Mouse (Mus musculus): ENCODE data around the gene Hoga1. TPM values are rescaled to one million over a fixed set of nuclear protein-coding genes. Genes with fewer than 3 reads are reported as not detected.

Gene Hoga1
- polyA plus RNA-seq, 1 experiment from 2014 or later = 0.44 TPM

DNA sequence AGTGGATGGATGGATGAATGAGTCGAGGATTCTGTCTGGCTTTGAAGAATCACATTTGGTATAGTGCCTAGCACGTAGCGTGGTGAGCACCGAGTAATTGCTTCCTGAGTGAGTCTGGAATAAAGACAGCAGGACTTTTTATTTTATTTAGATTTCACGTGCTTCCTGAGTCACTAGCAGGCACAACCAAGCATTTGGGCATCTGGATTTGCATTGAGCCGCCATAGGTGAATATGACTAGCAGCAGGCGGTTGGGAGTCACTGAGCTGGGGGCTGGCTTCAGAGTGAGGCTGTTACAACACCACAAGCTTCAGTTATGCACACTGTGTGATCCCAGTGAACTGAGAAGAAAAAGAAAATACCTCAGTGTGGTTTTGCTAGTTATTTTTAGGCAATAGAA is 36.3 kb upstream of the Hoga1 start:
- WGBS = 55% methylated on average over 7 of the region's 7 CpGs
- Histone ChIP-seq H3K4me3 (no peak overlapping the region), H3K27me3 (replicated peaks) (no peaks in the 10 kb centered on the region), H3K4me1 (peaks cover 62% of the 10 kb centered on the region), H3K36me3 (no peaks in the 10 kb centered on the region), H3K9me3 (no peaks in the 10 kb centered on the region), H3K9ac (0 out of 2 replicates have a peak overlapping the region, but pooled peaks have one; percentile 12), H3K4me2 (no peak overlapping the region), H3K27ac (replicated peaks) (peak overlapping the region; percentile 65)
- no peak for ATAC-seq (ENCODE audit: extremely low read depth, insufficient number of reproducible peaks, low FRiP score, low TSS enrichment)

GRCm38 (mm10) chr19:42010436-42010835 is 35.0 kb upstream of the Hoga1 start:
- no peaks in the 10 kb centered on the region for H3K9me3 ChIP-seq
- H3K4me2 ChIP-seq = no peak overlapping the region
- no peaks in the 10 kb centered on the region for H3K36me3 ChIP-seq
- H3K27ac ChIP-seq (replicated peaks) = no peak overlapping the region
- no peaks in the 10 kb centered on the region for H3K27me3 ChIP-seq (replicated peaks)
- no peak for ATAC-seq (ENCODE audit: extremely low read depth, insufficient number of reproducible peaks, low FRiP score, low TSS enrichment)
- no peak overlapping the region for H3K4me3 ChIP-seq
- no peak overlapping the region for H3K9ac ChIP-seq
- peaks cover 48% of the 10 kb centered on the region for H3K4me1 ChIP-seq
- WGBS = 67% methylated on average over 4 of the region's 4 CpGs

DNA sequence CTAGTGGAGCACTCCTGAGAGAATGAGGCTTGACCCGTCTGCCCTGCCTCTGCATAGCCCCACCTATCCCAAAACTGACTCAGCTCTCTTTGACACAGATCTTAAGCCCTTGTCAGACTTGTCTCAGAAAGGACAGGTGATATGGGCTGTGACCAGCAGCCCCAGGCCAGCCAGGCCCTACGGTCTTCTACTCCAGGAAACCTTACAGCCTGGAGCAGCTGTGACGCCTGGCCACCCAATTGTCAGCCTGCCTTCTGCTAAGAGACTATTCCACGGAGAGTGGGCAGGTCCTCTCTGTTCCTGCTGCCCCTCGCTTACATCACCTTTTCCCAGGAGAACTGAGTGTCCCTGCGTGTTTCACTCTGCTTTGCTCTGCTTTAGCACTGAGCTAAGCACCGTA is 34.3 kb upstream of the Hoga1 start:
- Histone ChIP-seq H3K27me3 (replicated peaks) (no peaks in the 10 kb centered on the region), H3K27ac (replicated peaks) (no peak overlapping the region), H3K4me1 (peaks cover 48% of the 10 kb centered on the region), H3K4me2 (no peak overlapping the region), H3K9ac (no peak overlapping the region), H3K4me3 (no peak overlapping the region), H3K9me3 (no peaks in the 10 kb centered on the region), H3K36me3 (no peaks in the 10 kb centered on the region)
- 79% methylated on average over 7 of the region's 7 CpGs for WGBS
- no peak for ATAC-seq (ENCODE audit: extremely low read depth, insufficient number of reproducible peaks, low FRiP score, low TSS enrichment)

DNA sequence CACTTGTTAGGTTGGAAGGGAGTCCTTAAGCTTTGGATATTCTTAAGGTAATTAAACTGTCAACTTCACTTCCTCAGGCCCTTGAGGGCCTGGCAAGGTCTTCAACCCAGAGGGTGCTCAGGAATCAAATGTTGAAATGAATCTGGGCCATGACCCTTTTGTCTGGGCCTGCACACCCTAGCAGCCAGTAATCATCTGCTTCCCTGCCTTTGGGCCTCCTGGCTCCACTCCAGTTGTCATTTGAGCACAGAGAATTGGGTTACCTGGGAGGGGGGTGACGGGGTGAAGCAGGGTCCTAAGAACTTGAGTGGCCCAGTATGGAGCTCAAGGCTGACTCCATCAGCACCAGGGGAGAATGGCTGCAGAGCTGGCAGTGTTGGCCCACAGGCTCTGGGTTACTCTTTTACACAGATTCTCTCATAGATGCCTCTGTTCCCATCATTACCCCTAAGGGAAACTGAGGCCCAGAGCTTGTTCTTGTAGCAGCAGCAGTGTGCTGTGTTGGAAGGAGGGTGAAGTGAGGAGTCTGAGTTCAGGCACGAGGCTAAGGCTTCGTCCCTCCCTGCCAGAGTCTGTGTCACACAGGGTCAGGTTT is 31.1 kb upstream of the Hoga1 start:
- Histone ChIP-seq H3K9ac (no peak overlapping the region), H3K36me3 (no peaks in the 10 kb centered on the region), H3K27ac (replicated peaks) (no peak overlapping the region), H3K9me3 (no peaks in the 10 kb centered on the region), H3K4me3 (no peak overlapping the region), H3K4me1 (peaks cover 48% of the 10 kb centered on the region), H3K27me3 (replicated peaks) (no peaks in the 10 kb centered on the region), H3K4me2 (no peak overlapping the region)
- ATAC-seq (ENCODE audit: extremely low read depth, insufficient number of reproducible peaks, low FRiP score, low TSS enrichment) = no peak
- 76% methylated on average over 3 of the region's 3 CpGs for WGBS

DNA sequence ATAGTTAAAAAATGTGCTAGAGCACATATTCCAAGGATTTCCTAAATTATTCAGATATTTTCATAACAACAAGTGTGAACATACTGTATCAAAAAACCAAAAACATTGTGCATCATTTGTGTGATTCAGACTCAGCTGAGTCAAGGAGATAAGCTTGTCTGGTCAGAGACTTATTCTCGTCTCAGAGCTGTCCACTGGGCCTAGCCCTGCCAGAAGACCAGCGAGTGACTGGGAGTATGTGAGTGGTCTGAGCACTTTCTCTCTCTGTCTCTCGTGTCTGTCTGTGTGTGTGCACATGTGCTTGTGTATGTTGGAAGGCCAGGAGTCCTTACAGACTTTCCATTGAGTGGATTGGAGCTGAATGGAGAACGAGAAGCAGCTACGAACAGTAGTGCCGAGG is 30.4 kb upstream of the Hoga1 start:
- Histone ChIP-seq H3K36me3 (no peaks in the 10 kb centered on the region), H3K4me3 (no peak overlapping the region), H3K4me1 (peaks cover 51% of the 10 kb centered on the region), H3K9ac (no peak overlapping the region), H3K27me3 (replicated peaks) (no peaks in the 10 kb centered on the region), H3K4me2 (no peak overlapping the region), H3K9me3 (no peaks in the 10 kb centered on the region), H3K27ac (replicated peaks) (no peak overlapping the region)
- 69% methylated on average over 6 of the region's 6 CpGs for WGBS
- ATAC-seq (ENCODE audit: extremely low read depth, insufficient number of reproducible peaks, low FRiP score, low TSS enrichment) = no peak

- no peak overlapping the region for H3K4me3 ChIP-seq
- peak overlapping the region; percentile 89 for H3K27ac ChIP-seq (replicated peaks)
- peaks cover 48% of the 10 kb centered on the region for H3K4me1 ChIP-seq
- H3K27me3 ChIP-seq (replicated peaks) = no peaks in the 10 kb centered on the region
- ATAC-seq (ENCODE audit: extremely low read depth, insufficient number of reproducible peaks, low FRiP score, low TSS enrichment) = no peak
- no peak overlapping the region for H3K9ac ChIP-seq
- WGBS = 79% methylated on average over 4 of the region's 4 CpGs
- no peak overlapping the region for H3K4me2 ChIP-seq
- H3K36me3 ChIP-seq = no peaks in the 10 kb centered on the region
- no peaks in the 10 kb centered on the region for H3K9me3 ChIP-seq
Observed at GRCm38 (mm10) chr19:42016251-42016650, 29.2 kb upstream of the Hoga1 start.

GRCm38 (mm10) chr19:42016840-42017239 is 28.6 kb upstream of the Hoga1 start:
- no peaks in the 10 kb centered on the region for H3K9me3 ChIP-seq
- H3K4me1 ChIP-seq = peaks cover 53% of the 10 kb centered on the region
- H3K27ac ChIP-seq (replicated peaks) = peak overlapping the region; percentile 89
- no peak overlapping the region for H3K4me2 ChIP-seq
- no peak for ATAC-seq (ENCODE audit: extremely low read depth, insufficient number of reproducible peaks, low FRiP score, low TSS enrichment)
- no peaks in the 10 kb centered on the region for H3K36me3 ChIP-seq
- H3K4me3 ChIP-seq = no peak overlapping the region
- 0 out of 2 replicates have a peak overlapping the region, but pooled peaks have one; percentile 33 for H3K9ac ChIP-seq
- WGBS = 58% methylated on average over 5 of the region's 5 CpGs
- H3K27me3 ChIP-seq (replicated peaks) = no peaks in the 10 kb centered on the region

DNA sequence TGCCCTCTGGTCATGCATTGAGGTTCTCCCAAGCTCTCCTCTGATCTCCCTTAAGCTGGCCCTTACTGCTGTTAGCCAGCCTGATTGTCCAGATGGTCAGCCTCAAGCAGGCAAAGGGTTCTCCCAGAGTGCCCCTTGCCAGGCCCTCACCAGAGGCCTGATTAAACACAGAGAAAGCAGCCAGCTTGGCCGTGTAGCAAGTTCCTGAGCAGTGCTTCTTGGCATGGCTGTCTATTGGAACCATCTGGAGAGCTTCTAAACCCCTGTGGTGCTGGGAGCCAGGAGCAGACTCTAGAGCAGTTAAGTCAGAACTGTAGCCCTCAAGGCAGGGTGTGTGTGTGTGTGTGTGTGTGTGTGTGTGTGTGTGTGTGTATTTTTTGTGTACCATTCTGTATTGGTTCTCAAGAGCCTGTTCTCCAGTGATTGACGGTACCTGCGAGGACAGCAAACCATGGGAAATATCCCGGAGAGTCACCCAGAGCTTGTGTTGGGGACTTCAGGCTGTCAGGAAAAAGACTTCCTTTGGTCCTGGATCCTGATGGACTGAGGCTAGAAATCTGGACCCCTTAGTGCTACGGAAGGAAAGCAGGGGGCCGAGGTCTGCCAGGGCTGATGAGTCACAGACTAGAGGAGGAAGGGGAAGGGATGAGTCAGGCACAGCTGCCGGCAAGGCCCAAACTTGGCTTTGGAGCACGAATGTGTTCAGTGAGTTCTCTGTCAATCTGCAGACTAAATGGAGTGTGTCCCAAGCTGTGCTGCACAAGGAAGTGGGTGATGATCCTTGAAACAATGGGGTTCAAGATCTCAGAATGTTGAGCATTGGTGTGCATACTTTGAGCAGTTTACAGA is 27.8 kb upstream of the Hoga1 start:
- no peaks in the 10 kb centered on the region for H3K27me3 ChIP-seq (replicated peaks)
- 41% methylated on average over 8 of the region's 8 CpGs for WGBS

GRCm38 (mm10) chr19:42019011-42019522 is 26.3 kb upstream of the Hoga1 start:
- Histone ChIP-seq H3K27me3 (replicated peaks) (no peaks in the 10 kb centered on the region), H3K4me2 (no peak overlapping the region), H3K27ac (replicated peaks) (peak overlapping the region; percentile 89), H3K9me3 (no peaks in the 10 kb centered on the region), H3K4me1 (peaks cover 64% of the 10 kb centered on the region), H3K36me3 (no peaks in the 10 kb centered on the region), H3K9ac (0 out of 2 replicates have a peak overlapping the region, but pooled peaks have one; percentile 24), H3K4me3 (no peak overlapping the region)
- ATAC-seq (ENCODE audit: extremely low read depth, insufficient number of reproducible peaks, low FRiP score, low TSS enrichment) = no peak
- 34% methylated on average over 4 of the region's 4 CpGs for WGBS

More for the DNA sequence above, 27.8 kb upstream of the Hoga1 start:
- no peak for ATAC-seq (ENCODE audit: extremely low read depth, insufficient number of reproducible peaks, low FRiP score, low TSS enrichment)
- H3K9me3 ChIP-seq = no peaks in the 10 kb centered on the region
- 0 out of 2 replicates have a peak overlapping the region, but pooled peaks have one; percentile 48 for H3K9ac ChIP-seq
- peak overlapping the region; percentile 89 for H3K27ac ChIP-seq (replicated peaks)
- H3K4me2 ChIP-seq = peak overlapping the region; percentile 12; the same call in 1 of the 2 replicates
- no peak overlapping the region for H3K4me3 ChIP-seq
- H3K36me3 ChIP-seq = no peaks in the 10 kb centered on the region
- peaks cover 61% of the 10 kb centered on the region for H3K4me1 ChIP-seq

DNA sequence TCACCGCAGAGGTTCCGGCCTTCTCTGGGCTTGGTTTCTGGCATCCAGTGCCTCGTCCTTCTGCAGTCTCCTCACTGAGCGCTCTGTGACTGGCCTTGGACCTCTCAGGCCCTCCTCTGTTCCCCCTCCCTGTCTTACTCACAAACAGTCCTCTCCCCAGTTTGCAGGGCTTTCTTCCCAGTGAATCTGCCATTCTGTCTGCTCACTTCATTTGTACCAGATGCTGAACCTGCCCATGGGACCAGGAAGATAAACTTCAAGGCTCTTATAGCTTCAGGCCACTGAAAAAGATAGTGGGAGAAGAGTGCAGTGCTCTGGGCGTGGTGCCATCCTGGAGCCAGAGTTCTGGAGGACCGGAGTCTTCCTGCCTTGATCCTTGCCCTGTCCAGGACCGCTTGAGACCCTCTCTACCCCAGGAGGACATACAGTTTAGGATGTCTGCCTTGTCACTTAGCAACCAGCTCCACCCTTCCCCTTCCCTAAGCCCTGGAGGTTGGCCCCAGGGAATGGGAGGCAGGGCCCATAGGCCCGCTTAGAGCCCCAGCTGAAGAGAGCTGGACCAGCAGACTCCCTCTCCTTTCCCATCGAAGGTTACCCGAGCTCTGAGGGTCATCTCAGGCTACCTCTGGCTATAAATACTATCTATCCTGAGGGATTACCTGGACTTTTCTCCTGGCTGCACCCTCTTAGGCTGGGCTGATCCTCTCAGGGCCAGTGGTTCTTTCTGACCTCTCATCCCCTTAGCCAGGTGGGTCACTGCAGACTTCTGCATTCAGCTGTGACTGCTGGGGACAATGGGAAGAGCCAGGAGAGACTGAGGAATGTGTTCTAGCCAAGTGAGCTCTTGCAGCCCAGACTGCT is 23.5 kb upstream of the Hoga1 start:
- no peak overlapping the region for H3K4me2 ChIP-seq
- H3K4me1 ChIP-seq = peaks cover 54% of the 10 kb centered on the region
- H3K9me3 ChIP-seq = no peaks in the 10 kb centered on the region
- no peaks in the 10 kb centered on the region for H3K36me3 ChIP-seq
- ATAC-seq (ENCODE audit: extremely low read depth, insufficient number of reproducible peaks, low FRiP score, low TSS enrichment) = peak; percentile 9; the same call in 1 of the 2 replicates
- whole genome bisulfite sequencing = 64% methylated on average over 10 of the region's 10 CpGs
- no peak overlapping the region for H3K4me3 ChIP-seq
- H3K27me3 ChIP-seq (replicated peaks) = no peaks in the 10 kb centered on the region
- H3K27ac ChIP-seq (replicated peaks) = peak overlapping the region; percentile 51
- H3K9ac ChIP-seq = peak overlapping the region; percentile 50; the same call in 1 of the 2 replicates

DNA sequence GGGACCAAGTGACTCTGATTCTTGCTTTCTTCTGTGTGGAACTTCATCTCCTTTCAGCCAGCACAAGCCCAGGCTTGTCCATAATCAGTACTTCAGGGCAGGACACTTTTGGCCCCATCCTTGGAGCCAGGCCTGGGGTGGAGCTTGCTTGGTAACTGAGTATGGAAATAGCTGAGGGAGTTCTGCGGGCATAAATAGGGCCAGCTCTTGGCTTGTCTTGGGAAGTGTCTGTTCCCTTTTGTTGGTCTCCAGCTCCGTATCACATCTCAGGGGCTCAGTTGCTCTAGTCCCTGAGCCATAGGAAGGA is 22.9 kb upstream of the Hoga1 start:
- WGBS = 55% methylated on average over 2 of the region's 2 CpGs
- peak overlapping the region; percentile 51 for H3K27ac ChIP-seq (replicated peaks)
- H3K4me2 ChIP-seq = no peak overlapping the region

More for the DNA sequence above, 22.9 kb upstream of the Hoga1 start:
- no peaks in the 10 kb centered on the region for H3K9me3 ChIP-seq
- H3K9ac ChIP-seq = peak overlapping the region; percentile 50; the same call in 1 of the 2 replicates
- no peaks in the 10 kb centered on the region for H3K36me3 ChIP-seq
- no peaks in the 10 kb centered on the region for H3K27me3 ChIP-seq (replicated peaks)
- ATAC-seq (ENCODE audit: extremely low read depth, insufficient number of reproducible peaks, low FRiP score, low TSS enrichment) = no peak
- peaks cover 48% of the 10 kb centered on the region for H3K4me1 ChIP-seq
- H3K4me3 ChIP-seq = no peak overlapping the region
